Mouse (Mus musculus) testis, adult 2 months (tissue): Measurements from ENCODE around the gene Tmem259.

ENCODE experiments used
- CTCF ChIP-seq: fragments of 200-500 bp; IDR thresholded peaks from 2 replicates; pipeline ENCODE4 v1.5.1; 2012; ENCODE audit warnings: low read depth, mild to moderate bottlenecking, inconsistent platforms, low read length, moderate library complexity; ENCODE audit not compliant: control insufficient read depth, insufficient read depth, insufficient replicate concordance
- POLR2A ChIP-seq: fragments of 200-500 bp; IDR thresholded peaks from 2 replicates; pipeline ENCODE4 v1.6.1; 2012; ENCODE audit warnings: low read depth, mild to moderate bottlenecking, inconsistent platforms, low read length, moderate library complexity; ENCODE audit not compliant: control insufficient read depth

GRCm38 (mm10) chr10:80017361-80017760 lies 33.2 kb upstream of the Tmem259 start:
- TF ChIP-seq CTCF = no peak
- no peak for TF ChIP-seq POLR2A
